Mouse (Mus musculus) MEL (cell line): ENCODE measurements around the gene Phkg1. TPM values are rescaled to one million over a fixed set of nuclear protein-coding genes. Genes with fewer than 3 reads are reported as not detected.

Experiments used
- DNase-seq: peaks from one replicate; pipeline ENCODE4 v3.0.0; 2011; ENCODE audit warnings: low read depth, low spot score
- H3K27ac ChIP-seq: 2 replicates; pipeline ENCODE4 v1.5.1; 2012; ENCODE audit warnings: low read depth, mild to moderate bottlenecking, control low read depth, low read length, moderate library complexity; ENCODE audit not compliant: control insufficient read depth
- H3K27me3 ChIP-seq, 2 experiments: fragments of 150-350 bp in 1 of 2; sonication (generic) in 1 of 2; 2 replicates each; pipeline ENCODE4 v1.6.1; 2012; ENCODE audit warnings: low read length in 2 of 2, mild to moderate bottlenecking in 2 of 2, improper control_type of control experiment in 1 of 2, moderate library complexity in 1 of 2; ENCODE audit not compliant: insufficient read depth in 2 of 2, control insufficient read depth in 1 of 2
- H3K36me3 ChIP-seq, 2 experiments: 2 replicates each; pipeline ENCODE4 v1.6.1; 2012 to 2014; ENCODE audit warnings: low read length in 2 of 2, improper control_type of control experiment in 1 of 2, inconsistent platforms in 1 of 2, mild to moderate bottlenecking in 1 of 2; ENCODE audit not compliant: insufficient read depth in 2 of 2, control insufficient read depth in 1 of 2
- H3K4me1 ChIP-seq, 2 experiments: fragments of 150-350 bp in 1 of 2; sonication (generic) in 1 of 2; 2 replicates each; pipeline ENCODE4 v1.6.1; 2012; ENCODE audit warnings: low read length in 2 of 2, improper control_type of control experiment in 1 of 2, mild to moderate bottlenecking in 1 of 2; ENCODE audit not compliant: insufficient read depth in 2 of 2, control insufficient read depth in 1 of 2
- H3K4me3 ChIP-seq, 2 experiments: fragments of 150-350 bp in 1 of 2; sonication (generic) in 1 of 2; 2 replicates each; pipeline ENCODE4 v1.5.1; 2012; ENCODE audit warnings: low read depth in 2 of 2, low read length in 2 of 2, mild to moderate bottlenecking in 2 of 2, moderate library complexity in 2 of 2, control low read depth in 1 of 2, improper control_type of control experiment in 1 of 2; ENCODE audit not compliant: control insufficient read depth in 1 of 2, insufficient read depth in 1 of 2
- H3K79me2 ChIP-seq: 2 replicates; pipeline ENCODE4 v1.6.1; 2012; ENCODE audit warnings: mild to moderate bottlenecking, low read length, moderate library complexity; ENCODE audit not compliant: control insufficient read depth, poor library complexity, insufficient read depth
- H3K9ac ChIP-seq: 2 replicates; pipeline ENCODE4 v1.6.1; 2012; ENCODE audit warnings: low read depth, mild to moderate bottlenecking, control low read depth, low read length, moderate library complexity; ENCODE audit not compliant: control insufficient read depth, poor library complexity, severe bottlenecking
- H3K9me3 ChIP-seq: fragments of 150-350 bp; sonication (generic); replicated peaks from 2 replicates; pipeline ENCODE4 v1.6.1; 2012; ENCODE audit warnings: mild to moderate bottlenecking, low read length, improper control_type of control experiment, moderate library complexity; ENCODE audit not compliant: insufficient read depth
- BHLHE40 ChIP-seq: IDR thresholded peaks from 2 replicates; pipeline ENCODE4 v1.6.1; 2012; ENCODE audit warnings: low read depth, mild to moderate bottlenecking, inconsistent platforms, low read length, improper control_type of control experiment, borderline replicate concordance
- CTCF ChIP-seq, 3 experiments: IDR thresholded peaks in 2 of 3; conservative IDR thresholded peaks in 1 of 3; 2 replicates each; pipeline ENCODE4 v1.5.1; 2011 to 2012; ENCODE audit warnings: low read length in 3 of 3, low read depth in 2 of 3, mild to moderate bottlenecking in 2 of 3, improper control_type of control experiment in 1 of 3, inconsistent platforms in 1 of 3, mixed read lengths in 1 of 3, moderate library complexity in 1 of 3; ENCODE audit not compliant: control insufficient read depth in 1 of 3, insufficient read depth in 1 of 3, poor library complexity in 1 of 3, severe bottlenecking in 1 of 3
- JUND ChIP-seq: IDR thresholded peaks from 2 replicates; pipeline ENCODE4 v1.6.1; 2011; ENCODE audit warnings: low read depth, mild to moderate bottlenecking, improper control_type of control experiment, low read length
- KAT2A ChIP-seq: conservative IDR thresholded peaks from 2 replicates; pipeline ENCODE4 v1.6.1; 2012; ENCODE audit warnings: low read depth, low read length, improper control_type of control experiment, inconsistent platforms
- MAFK ChIP-seq: IDR thresholded peaks from 2 replicates; pipeline ENCODE4 v1.6.1; 2011; ENCODE audit warnings: low read depth, mild to moderate bottlenecking, low read length, improper control_type of control experiment, borderline replicate concordance
- MYC ChIP-seq: IDR thresholded peaks from 2 replicates; pipeline ENCODE4 v1.6.1; 2011; ENCODE audit warnings: low read depth, mild to moderate bottlenecking, low read length, improper control_type of control experiment, moderate library complexity
- NRF1 ChIP-seq: IDR thresholded peaks from 2 replicates; pipeline ENCODE4 v1.6.1; 2014; ENCODE audit warnings: low read depth, mild to moderate bottlenecking, inconsistent platforms, low read length, improper control_type of control experiment, moderate library complexity; ENCODE audit not compliant: poor library complexity, insufficient read depth, severe bottlenecking
- POLR2AphosphoS2 ChIP-seq: IDR thresholded peaks from 2 replicates; pipeline ENCODE4 v1.6.1; 2011; ENCODE audit warnings: low read length, improper control_type of control experiment
- POLR2AphosphoS5 ChIP-seq: IDR thresholded peaks from 2 replicates; pipeline ENCODE4 v1.6.1; 2012; ENCODE audit warnings: low read depth, borderline replicate concordance, mild to moderate bottlenecking, inconsistent platforms, low read length, moderate library complexity, mixed read lengths
- RCOR1 ChIP-seq: IDR thresholded peaks from 2 replicates; pipeline ENCODE4 v1.6.1; 2012; ENCODE audit warnings: low read depth, mild to moderate bottlenecking, inconsistent platforms, low read length, improper control_type of control experiment
- TBP ChIP-seq: IDR thresholded peaks from 2 replicates; pipeline ENCODE4 v1.8.0; 2011; ENCODE audit warnings: low read depth, low read length, improper control_type of control experiment
- TCF12 ChIP-seq: IDR thresholded peaks from 2 replicates; pipeline ENCODE4 v1.6.1; 2014; ENCODE audit warnings: low read depth, mild to moderate bottlenecking, inconsistent platforms, low read length, improper control_type of control experiment, moderate library complexity
- USF2 ChIP-seq, 2 experiments: IDR thresholded peaks; 2 replicates each; pipeline ENCODE4 v1.6.1; 2011 to 2012; ENCODE audit warnings: improper control_type of control experiment in 2 of 2, low read length in 2 of 2, borderline replicate concordance in 1 of 2, inconsistent platforms in 1 of 2, low read depth in 1 of 2, mild to moderate bottlenecking in 1 of 2; ENCODE audit not compliant: insufficient read depth in 1 of 2
- ZMIZ1 ChIP-seq: IDR thresholded peaks from 2 replicates; pipeline ENCODE4 v1.6.1; 2012; ENCODE audit warnings: low read depth, mild to moderate bottlenecking, inconsistent platforms, low read length, improper control_type of control experiment, moderate library complexity
- polyA plus RNA-seq, 2 experiments: library from polyadenylated mRNA; stranded (reverse) in 1 of 2; unstranded in 1 of 2; fragments of >175 nt in 1 of 2; fragments of >200 nt in 1 of 2; gene quantifications; 2 replicates each; pipeline versions ENCODE4 v1.2.1 to v1.2.4; 2012; ENCODE audit warnings: low replicate concordance in 2 of 2, low read depth in 1 of 2; ENCODE audit not compliant: insufficient read length in 2 of 2, insufficient read depth in 1 of 2, missing spikeins in 1 of 2
- total RNA-seq: library from RNA; depleted of rRNA; stranded (reverse); fragments of 300-350 nt; gene quantifications from 2 replicates; pipeline ENCODE4 v1.2.3, GENCODE M21; 2012

The Phkg1 gene
- total and polyA plus RNA-seq, 3 experiments = 0.62 to 0.72 TPM; not detected in 1

DNA sequence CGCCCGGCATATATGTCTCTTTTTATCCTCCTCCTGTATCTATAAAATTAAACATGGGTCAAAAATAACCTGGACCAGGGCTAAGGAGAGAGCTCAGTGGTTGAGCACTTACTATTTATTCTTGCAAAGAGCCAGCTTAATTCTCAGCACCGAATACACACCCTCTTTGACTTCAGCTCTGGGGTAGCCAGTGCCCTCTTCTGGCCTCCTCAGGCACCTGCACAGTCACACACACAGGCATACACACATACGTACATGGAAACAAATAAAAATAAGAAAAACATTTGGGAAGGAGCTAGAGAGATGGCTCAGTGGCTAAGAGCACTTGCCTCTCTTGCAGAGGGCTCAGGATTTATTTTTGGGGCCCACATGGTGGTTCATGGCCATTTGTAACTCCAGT, 23.6 kb upstream of the Phkg1 start:
- TF ChIP-seq TCF12 (no peak), MAFK (no peak), ZMIZ1 (no peak), POLR2AphosphoS5 (no peak), POLR2AphosphoS2 (no peak), CTCF (IDR thresholded peaks at IDR 0.05 in 2 of 3, conservative IDR thresholded peaks at IDR 0.05 in 1 of 3; ENCODE audit: control insufficient read depth in 1 of 3, insufficient read depth in 1 of 3, low read depth in 2 of 3, low read length in 3 of 3, poor library complexity in 1 of 3, severe bottlenecking in 1 of 3) (peak; percentile 21 to 39 (median 31); a peak in 5 of 6 replicates)
- no peaks in the 10 kb centered on the region for H3K79me2 ChIP-seq
- no peak overlapping the region for H3K9ac ChIP-seq
- no peak for DNase-seq
- H3K4me3 ChIP-seq = no peak overlapping the region
- H3K36me3 ChIP-seq = peaks cover 0 to 8% of the 10 kb centered on the region in 2 experiments; a peak in 2 of 4 replicates
- no peaks in the 10 kb centered on the region; a peak in 1 of 4 replicates for H3K27me3 ChIP-seq
- no peaks in the 10 kb centered on the region for H3K9me3 ChIP-seq
- H3K27ac ChIP-seq = no peak overlapping the region
- H3K4me1 ChIP-seq = peaks cover 0 to 6% of the 10 kb centered on the region in 2 experiments; a peak in 1 of 4 replicates

DNA sequence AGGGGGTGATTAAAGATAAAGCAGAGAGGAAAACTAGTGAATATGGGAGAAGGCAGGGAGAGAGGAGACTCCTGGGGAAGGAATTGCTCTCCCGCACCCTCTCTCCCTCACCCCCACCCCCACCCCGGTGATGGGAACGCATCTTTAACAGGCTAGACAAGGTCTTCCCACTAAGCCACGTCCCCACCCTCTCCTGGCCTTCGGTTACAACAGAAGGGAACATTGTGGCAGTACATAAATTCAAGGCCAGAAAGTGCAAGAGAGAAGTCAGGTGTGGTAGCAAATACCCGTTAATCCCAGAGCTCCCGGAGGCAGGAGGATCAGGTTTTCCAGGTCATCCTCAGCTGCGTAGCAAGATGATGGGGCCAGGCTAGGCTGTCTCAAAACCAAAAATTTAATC, 21.0 kb upstream of the Phkg1 start:
- TF ChIP-seq RCOR1 = no peak
- TF ChIP-seq KAT2A = no peak
- TF ChIP-seq BHLHE40 = no peak
- TF ChIP-seq USF2 (IDR thresholded peaks at IDR 0.05; ENCODE audit: borderline replicate concordance in 1 of 2, insufficient read depth in 1 of 2, low read depth in 1 of 2, low read length in 2 of 2) = no peak
- TF ChIP-seq TBP = no peak
- no peak for TF ChIP-seq CTCF (IDR thresholded peaks at IDR 0.05 in 2 of 3, conservative IDR thresholded peaks at IDR 0.05 in 1 of 3; ENCODE audit: control insufficient read depth in 1 of 3, insufficient read depth in 1 of 3, low read depth in 2 of 3, low read length in 3 of 3, poor library complexity in 1 of 3, severe bottlenecking in 1 of 3)
- no peak for TF ChIP-seq ZMIZ1
- TF ChIP-seq POLR2AphosphoS5 = no peak
- TF ChIP-seq NRF1 = no peak
- TF ChIP-seq MYC = no peak
- TF ChIP-seq JUND = no peak
- Histone ChIP-seq H3K27me3 (no peaks in the 10 kb centered on the region), H3K4me1 (peaks cover 0 to 6% of the 10 kb centered on the region in 2 experiments; a peak in 1 of 4 replicates), H3K27ac (no peak overlapping the region), H3K4me3 (no peak overlapping the region), H3K79me2 (no peaks in the 10 kb centered on the region), H3K36me3 (peaks cover 0 to 8% of the 10 kb centered on the region in 2 experiments; a peak in 2 of 4 replicates), H3K9ac (no peak overlapping the region), H3K9me3 (no peaks in the 10 kb centered on the region)
- DNase-seq = no peak
